Mouse (Mus musculus): ENCODE data around the gene F5.

DNA sequence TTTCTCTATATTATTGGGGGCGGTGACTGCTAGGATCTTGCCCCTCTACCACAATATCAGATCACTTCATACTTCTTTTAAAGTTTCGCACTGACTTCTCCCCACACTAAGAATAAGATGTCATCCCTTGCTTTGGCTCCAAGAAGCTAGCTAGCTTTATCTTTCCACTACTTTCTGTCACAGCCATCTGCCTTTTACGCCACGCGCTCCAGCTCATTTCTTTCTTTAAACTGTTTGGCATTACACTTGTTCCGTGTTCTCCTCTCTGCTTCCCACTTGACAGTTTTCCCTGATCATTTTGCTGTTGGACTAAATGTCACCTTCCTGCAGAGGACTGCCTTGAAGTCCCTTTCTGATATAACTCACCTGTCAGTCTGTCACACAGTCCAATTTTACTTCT lies 33.8 kb upstream of the F5 start:
- TF ChIP-seq CTCF (IDR thresholded peaks at IDR 0.05; ENCODE audit: borderline replicate concordance, insufficient read depth, low read length) (no peak), POLR2A (IDR thresholded peaks at IDR 0.05; ENCODE audit: low read depth, low read length) (no peak)
